18 mouse cellular contexts compared by ENCODE assay signal in genomic region chr9:13525075-13525474, GRCm38 (mm10).
DNase-seq lines count a peak whose midpoint lies in the region; ATAC-seq and TF ChIP-seq lines count a peak whose summit lies in the region.
"Had no signal": no experiment of that assay in that cellular context is flagged by ENCODE, and none has a peak within 500 bp of the region (broad histone marks: within the 10 kb centered on the region; RNA-seq: fewer than 3 reads in every experiment).

No protein-coding gene starts in this region.

- H3K9me3 ChIP-seq in hindbrain, embryonic 13.5 days: no peaks in the 10 kb centered on the region
- H3K9me3 ChIP-seq in hindbrain, embryonic 12.5 days (replicated peaks): no peaks in the 10 kb centered on the region
- no peaks in the 10 kb centered on the region for H3K9me3 ChIP-seq in lung, embryonic 14.5 days (ENCODE audit: low read depth, low read length)
- no peaks in the 10 kb centered on the region for H3K9me3 ChIP-seq in forebrain, embryonic 13.5 days (replicated peaks)
- no peaks in the 10 kb centered on the region for H3K9me3 ChIP-seq in stomach, postnatal 0 days (ENCODE audit: control insufficient read depth, low read length)
- H3K9me3 ChIP-seq: embryonic facial prominence, embryonic 12.5 days; liver, embryonic 13.5 days had no signal

- peaks cover 31% of the 10 kb centered on the region for H3K4me1 ChIP-seq in hindbrain, embryonic 13.5 days (replicated peaks)
- H3K4me1 ChIP-seq in hindbrain, embryonic 12.5 days: peaks cover 14% of the 10 kb centered on the region
- H3K4me1 ChIP-seq in lung, embryonic 14.5 days (ENCODE audit: insufficient read depth): peaks cover 9% of the 10 kb centered on the region
- peaks cover 38% of the 10 kb centered on the region for H3K4me1 ChIP-seq in forebrain, embryonic 13.5 days
- no peaks in the 10 kb centered on the region for H3K4me1 ChIP-seq in stomach, postnatal 0 days (replicated peaks; ENCODE audit: control insufficient read depth, insufficient read depth)
- H3K4me1 ChIP-seq: liver, embryonic 13.5 days had no signal

- H3K27me3 ChIP-seq in hindbrain, embryonic 13.5 days: no peaks in the 10 kb centered on the region
- no peaks in the 10 kb centered on the region for H3K27me3 ChIP-seq in hindbrain, embryonic 12.5 days
- H3K27me3 ChIP-seq in lung, embryonic 14.5 days (ENCODE audit: insufficient read depth, low read length): no peaks in the 10 kb centered on the region
- no peaks in the 10 kb centered on the region for H3K27me3 ChIP-seq in forebrain, embryonic 13.5 days
- no peaks in the 10 kb centered on the region for H3K27me3 ChIP-seq in stomach, postnatal 0 days (ENCODE audit: control insufficient read depth, insufficient read depth, low read length)
- H3K27me3 ChIP-seq: embryonic facial prominence, embryonic 12.5 days; liver, embryonic 13.5 days had no signal

- no peak for TF ChIP-seq CTCF in lung, embryonic 14.5 days (IDR thresholded peaks at IDR 0.05; ENCODE audit: low read depth)
- TF ChIP-seq CTCF in stomach, postnatal 0 days (IDR thresholded peaks at IDR 0.05; ENCODE audit: low read depth): no peak

- peak overlapping the region; percentile 44; the same call in 1 of the 2 replicates for H3K27ac ChIP-seq in hindbrain, embryonic 13.5 days
- no peak overlapping the region for H3K27ac ChIP-seq in hindbrain, embryonic 12.5 days
- peak overlapping the region; percentile 56; the same call in 1 of the 2 replicates for H3K27ac ChIP-seq in lung, embryonic 14.5 days (ENCODE audit: low read depth)
- peak overlapping the region; percentile 44 for H3K27ac ChIP-seq in forebrain, embryonic 13.5 days
- H3K27ac ChIP-seq in stomach, postnatal 0 days (replicated peaks): no peak overlapping the region; the same call in 1 of the 2 replicates
- H3K27ac ChIP-seq: heart, adult 2 months; hindbrain, embryonic 14.5 days; liver, embryonic 13.5 days had no signal

- H3K4me2 ChIP-seq in hindbrain, embryonic 13.5 days: no peak overlapping the region
- no peak overlapping the region for H3K4me2 ChIP-seq in hindbrain, embryonic 12.5 days (replicated peaks)
- H3K4me2 ChIP-seq in lung, embryonic 14.5 days: no peak overlapping the region
- no peak overlapping the region for H3K4me2 ChIP-seq in forebrain, embryonic 13.5 days
- no peak overlapping the region for H3K4me2 ChIP-seq in stomach, postnatal 0 days (replicated peaks; ENCODE audit: low read depth)
- H3K4me2 ChIP-seq: embryonic facial prominence, embryonic 12.5 days; hindbrain, embryonic 14.5 days; liver, embryonic 13.5 days had no signal

- no peak overlapping the region for H3K9ac ChIP-seq in hindbrain, embryonic 13.5 days
- H3K9ac ChIP-seq in hindbrain, embryonic 12.5 days: no peak overlapping the region
- H3K9ac ChIP-seq in lung, embryonic 14.5 days: no peak overlapping the region
- H3K9ac ChIP-seq in forebrain, embryonic 13.5 days: no peak overlapping the region
- no peak overlapping the region for H3K9ac ChIP-seq in stomach, postnatal 0 days (ENCODE audit: low read length)
- H3K9ac ChIP-seq: embryonic facial prominence, embryonic 12.5 days; hindbrain, embryonic 14.5 days; liver, embryonic 13.5 days had no signal

- DNase-seq in lung, embryonic 14.5 days: no peak
- DNase-seq in lung, postnatal 4 days: no peak
- DNase-seq in stomach, postnatal 0 days (ENCODE audit: low spot score): no peak
- DNase-seq: adrenal gland, postnatal 25 days; cerebellum, adult 2 months; gastrocnemius, postnatal 14 days; heart, adult 2 months; layer of hippocampus, postnatal 36 days; left cerebral cortex, postnatal 4 days; liver, embryonic 13.5 days; thymus, adult 18-20 months had no signal

- ATAC-seq in hindbrain, embryonic 13.5 days (ENCODE audit: low FRiP score): no peak
- no peak for ATAC-seq in hindbrain, embryonic 12.5 days (ENCODE audit: low FRiP score)
- peak; percentile 63; the same call in 1 of the 2 replicates for ATAC-seq in lung, embryonic 14.5 days (ENCODE audit: insufficient read depth)
- no peak for ATAC-seq in forebrain, embryonic 13.5 days
- peak; percentile 12; the same call in 1 of the 2 replicates for ATAC-seq in stomach, postnatal 0 days (ENCODE audit: low FRiP score, low TSS enrichment)
- ATAC-seq in monocyte, adult 5-6 weeks (replicated peaks; ENCODE audit: insufficient number of reproducible peaks, low FRiP score, low TSS enrichment, poor library complexity, severe bottlenecking): no peak
- ATAC-seq: activated CD4-positive, CD25-positive, alpha-beta regulatory T cell, adult 4 months had no signal

- H3K4me3 ChIP-seq in hindbrain, embryonic 13.5 days: no peak overlapping the region
- no peak overlapping the region for H3K4me3 ChIP-seq in hindbrain, embryonic 12.5 days
- H3K4me3 ChIP-seq in lung, embryonic 14.5 days (ENCODE audit: low read depth, low read length): no peak overlapping the region
- no peak overlapping the region for H3K4me3 ChIP-seq in forebrain, embryonic 13.5 days
- no peak overlapping the region for H3K4me3 ChIP-seq in stomach, postnatal 0 days (ENCODE audit: low read depth, low read length)
- H3K4me3 ChIP-seq: embryonic facial prominence, embryonic 12.5 days; heart, adult 2 months; liver, embryonic 13.5 days had no signal

- TF ChIP-seq EP300 in stomach, postnatal 0 days (optimal IDR thresholded peaks at IDR 0.05): no peak

- H3K36me3 ChIP-seq in hindbrain, embryonic 13.5 days: no peaks in the 10 kb centered on the region
- no peaks in the 10 kb centered on the region for H3K36me3 ChIP-seq in hindbrain, embryonic 12.5 days
- no peaks in the 10 kb centered on the region for H3K36me3 ChIP-seq in lung, embryonic 14.5 days (ENCODE audit: insufficient read depth)
- no peaks in the 10 kb centered on the region for H3K36me3 ChIP-seq in forebrain, embryonic 13.5 days (ENCODE audit: poor library complexity, severe bottlenecking)
- H3K36me3 ChIP-seq in stomach, postnatal 0 days (ENCODE audit: control insufficient read depth, insufficient read depth, low read length): no peaks in the 10 kb centered on the region
- H3K36me3 ChIP-seq: embryonic facial prominence, embryonic 12.5 days; liver, embryonic 13.5 days had no signal

- WGBS in hindbrain, embryonic 13.5 days: 97% methylated on average over 1 of the region's 1 CpGs
- 70% methylated on average over 1 of the region's 1 CpGs for WGBS in hindbrain, embryonic 12.5 days
- 29% methylated on average over 1 of the region's 1 CpGs for WGBS in lung, embryonic 14.5 days
- WGBS in forebrain, embryonic 13.5 days: 38% methylated on average over 1 of the region's 1 CpGs
- 16% methylated on average over 1 of the region's 1 CpGs for WGBS in stomach, postnatal 0 days

Comparison
In these comparisons a context has a peak if more than half of its experiments do, and no peak if none do; other contexts are left out.
1. H3K27ac ChIP-seq: peak in hindbrain, embryonic 13.5 days (single experiment), lung, embryonic 14.5 days (single experiment) and forebrain, embryonic 13.5 days (single experiment); none in hindbrain, embryonic 12.5 days (single experiment) and stomach, postnatal 0 days (single experiment).
2. ATAC-seq: peak in lung, embryonic 14.5 days (single experiment) and stomach, postnatal 0 days (single experiment); none in hindbrain, embryonic 13.5 days (single experiment), hindbrain, embryonic 12.5 days (single experiment), forebrain, embryonic 13.5 days (single experiment) and monocyte, adult 5-6 weeks (single experiment).